Mouse (Mus musculus): ENCODE results near the gene Ddx46. TPM values are rescaled to one million over a fixed set of nuclear protein-coding genes. Genes with fewer than 3 reads are reported as not detected.
A peak's percentile ranks its signal among the peaks of the same experiment; 100 is the strongest.
"Not testable (repeated sequence)": the region's sequence is repeated elsewhere in the genome, so short reads cannot be mapped to it uniquely, and the experiment has no call there.

The Ddx46 gene
- polyA plus RNA-seq, 1 experiment from 2014 or later, result 25.6 TPM

- peaks cover 21% of the 10 kb centered on the region for H3K36me3 ChIP-seq (replicated peaks; ENCODE audit: control insufficient read depth, insufficient read depth)
- peak within 1 kb of the TSS; percentile 84 for H3K4me3 ChIP-seq (replicated peaks; ENCODE audit: low read length)
- ATAC-seq (ENCODE audit: low FRiP score), result peak; percentile 98
- peak within 1 kb of the TSS; percentile 97 for H3K27ac ChIP-seq
- H3K4me2 ChIP-seq (replicated peaks), result peak within 1 kb of the TSS; percentile 85
- no peaks in the 10 kb centered on the region for H3K9me3 ChIP-seq (ENCODE audit: control insufficient read depth, low read length)
- H3K9ac ChIP-seq, result peak within 1 kb of the TSS; percentile 84
- under 1% methylated on average over 59 of the region's 59 CpGs for WGBS
- H3K4me1 ChIP-seq (replicated peaks; ENCODE audit: control insufficient read depth, insufficient read depth, low read length), result peaks cover 22% of the 10 kb centered on the region
- H3K27me3 ChIP-seq (ENCODE audit: control insufficient read depth, insufficient read depth, low read length), result no peaks in the 10 kb centered on the region
- peak; percentile 94 for DNase-seq (ENCODE audit: low spot score)
Observed at GRCm38 (mm10) chr13:55622649-55623541, 11.9 kb upstream of the Ddx46 start, which contains the start of gene Caml. TSS of gene Caml (plus strand) at chr13:55623005.

- ATAC-seq (ENCODE audit: low FRiP score) (peak; percentile 61), DNase-seq (ENCODE audit: low spot score) (no peak)
- H3K36me3 ChIP-seq (replicated peaks; ENCODE audit: control insufficient read depth, insufficient read depth), result peaks cover 56% of the 10 kb centered on the region
Observed at GRCm38 (mm10) chr13:55635146-55635571, 332 bp downstream of the Ddx46 start.

GRCm38 (mm10) chr13:55636185-55636983 lies 1.6 kb downstream of the Ddx46 start:
- 91% methylated on average over 14 of the region's 14 CpGs for WGBS
- no peak overlapping the region for H3K9ac ChIP-seq
- no peaks in the 10 kb centered on the region for H3K9me3 ChIP-seq (ENCODE audit: control insufficient read depth, low read length)
- H3K27me3 ChIP-seq (ENCODE audit: control insufficient read depth, insufficient read depth, low read length), result no peaks in the 10 kb centered on the region
- peaks cover 55% of the 10 kb centered on the region for H3K36me3 ChIP-seq (replicated peaks; ENCODE audit: control insufficient read depth, insufficient read depth)
- peak overlapping the region; percentile 86; the same call in 1 of the 2 replicates for H3K4me2 ChIP-seq (replicated peaks)
- H3K4me1 ChIP-seq (replicated peaks; ENCODE audit: control insufficient read depth, insufficient read depth, low read length), result peaks cover 8% of the 10 kb centered on the region; the same call in 1 of the 2 replicates
- no peak for DNase-seq (ENCODE audit: low spot score)
- peak overlapping the region; percentile 91; the same call in 1 of the 2 replicates for H3K4me3 ChIP-seq (replicated peaks; ENCODE audit: low read length)
- no peak for ATAC-seq (ENCODE audit: low FRiP score)
- H3K27ac ChIP-seq, result no peak overlapping the region

More at GRCm38 (mm10) chr13:55635146-55635571, 332 bp downstream of the Ddx46 start:
- Histone ChIP-seq H3K27me3 (ENCODE audit: control insufficient read depth, insufficient read depth, low read length) (no peaks in the 10 kb centered on the region), H3K4me3 (replicated peaks; ENCODE audit: low read length) (peak overlapping the region; percentile 91), H3K9me3 (ENCODE audit: control insufficient read depth, low read length) (no peaks in the 10 kb centered on the region), H3K4me1 (replicated peaks; ENCODE audit: control insufficient read depth, insufficient read depth, low read length) (peaks cover 8% of the 10 kb centered on the region; the same call in 1 of the 2 replicates), H3K9ac (peak overlapping the region; percentile 94), H3K4me2 (replicated peaks) (peak overlapping the region; percentile 86), H3K27ac (peak overlapping the region; percentile 68; the same call in 1 of the 2 replicates)
- WGBS, result under 1% methylated on average over 30 of the region's 40 CpGs

GRCm38 (mm10) chr13:55640480-55640879 lies 5.7 kb downstream of the Ddx46 start:
- H3K4me1 ChIP-seq (replicated peaks; ENCODE audit: control insufficient read depth, insufficient read depth, low read length); ATAC-seq (ENCODE audit: low FRiP score); H3K27ac ChIP-seq; H3K27me3 ChIP-seq (ENCODE audit: control insufficient read depth, insufficient read depth, low read length); H3K9me3 ChIP-seq (ENCODE audit: control insufficient read depth, low read length); H3K4me3 ChIP-seq (replicated peaks; ENCODE audit: low read length); H3K4me2 ChIP-seq (replicated peaks); H3K9ac ChIP-seq: not testable (repeated sequence)
- peak; percentile 84 for DNase-seq (ENCODE audit: low spot score)
- H3K36me3 ChIP-seq (replicated peaks; ENCODE audit: control insufficient read depth, insufficient read depth), result peaks cover 52% of the 10 kb centered on the region
- WGBS, result 51% methylated on average over 8 of the region's 8 CpGs

GRCm38 (mm10) chr13:55644525-55644924 lies 9.7 kb downstream of the Ddx46 start:
- peaks cover 74% of the 10 kb centered on the region for H3K36me3 ChIP-seq (replicated peaks; ENCODE audit: control insufficient read depth, insufficient read depth)
- no peak overlapping the region for H3K9ac ChIP-seq
- ATAC-seq (ENCODE audit: low FRiP score), result no peak
- H3K4me2 ChIP-seq (replicated peaks), result no peak overlapping the region
- no peak overlapping the region for H3K27ac ChIP-seq
- 84% methylated on average over 2 of the region's 2 CpGs for whole genome bisulfite sequencing
- DNase-seq (ENCODE audit: low spot score), result peak; percentile 38
- no peaks in the 10 kb centered on the region for H3K27me3 ChIP-seq (ENCODE audit: control insufficient read depth, insufficient read depth, low read length)
- no peaks in the 10 kb centered on the region for H3K9me3 ChIP-seq (ENCODE audit: control insufficient read depth, low read length)
- H3K4me3 ChIP-seq (replicated peaks; ENCODE audit: low read length), result no peak overlapping the region
- no peaks in the 10 kb centered on the region for H3K4me1 ChIP-seq (replicated peaks; ENCODE audit: control insufficient read depth, insufficient read depth, low read length)

GRCm38 (mm10) chr13:55650098-55650497 lies 15.3 kb downstream of the Ddx46 start:
- Histone ChIP-seq H3K4me2 (replicated peaks) (no peak overlapping the region), H3K9me3 (ENCODE audit: control insufficient read depth, low read length) (no peaks in the 10 kb centered on the region), H3K36me3 (replicated peaks; ENCODE audit: control insufficient read depth, insufficient read depth) (peaks cover 99% of the 10 kb centered on the region), H3K27ac (no peak overlapping the region), H3K4me1 (replicated peaks; ENCODE audit: control insufficient read depth, insufficient read depth, low read length) (no peaks in the 10 kb centered on the region), H3K4me3 (replicated peaks; ENCODE audit: low read length) (no peak overlapping the region), H3K9ac (no peak overlapping the region), H3K27me3 (ENCODE audit: control insufficient read depth, insufficient read depth, low read length) (no peaks in the 10 kb centered on the region)
- DNase-seq (ENCODE audit: low spot score), result no peak
- WGBS, result 88% methylated on average over 12 of the region's 12 CpGs
- ATAC-seq (ENCODE audit: low FRiP score), result no peak

- WGBS, result 93% methylated on average over 6 of the region's 6 CpGs
Observed at GRCm38 (mm10) chr13:55650980-55651379, 16.2 kb downstream of the Ddx46 start.

GRCm38 (mm10) chr13:55668550-55668949 lies 33.7 kb downstream of the Ddx46 start:
- WGBS, result 77% methylated on average over 6 of the region's 6 CpGs
- DNase-seq (ENCODE audit: low spot score) (peak; percentile 44), ATAC-seq (ENCODE audit: low FRiP score) (no peak)
- H3K27ac ChIP-seq, result no peak overlapping the region
- no peaks in the 10 kb centered on the region for H3K9me3 ChIP-seq (ENCODE audit: control insufficient read depth, low read length)
- H3K4me3 ChIP-seq (replicated peaks; ENCODE audit: low read length), result no peak overlapping the region
- no peak overlapping the region for H3K9ac ChIP-seq
- H3K27me3 ChIP-seq (ENCODE audit: control insufficient read depth, insufficient read depth, low read length), result no peaks in the 10 kb centered on the region
- no peaks in the 10 kb centered on the region for H3K4me1 ChIP-seq (replicated peaks; ENCODE audit: control insufficient read depth, insufficient read depth, low read length)
- H3K36me3 ChIP-seq (replicated peaks; ENCODE audit: control insufficient read depth, insufficient read depth), result peaks cover 97% of the 10 kb centered on the region
- H3K4me2 ChIP-seq (replicated peaks), result no peak overlapping the region

More at GRCm38 (mm10) chr13:55650980-55651379, 16.2 kb downstream of the Ddx46 start:
- Histone ChIP-seq H3K27ac (no peak overlapping the region), H3K9ac (no peak overlapping the region), H3K36me3 (replicated peaks; ENCODE audit: control insufficient read depth, insufficient read depth) (peaks cover 99% of the 10 kb centered on the region), H3K4me1 (replicated peaks; ENCODE audit: control insufficient read depth, insufficient read depth, low read length) (no peaks in the 10 kb centered on the region), H3K4me3 (replicated peaks; ENCODE audit: low read length) (no peak overlapping the region), H3K27me3 (ENCODE audit: control insufficient read depth, insufficient read depth, low read length) (no peaks in the 10 kb centered on the region), H3K9me3 (ENCODE audit: control insufficient read depth, low read length) (no peaks in the 10 kb centered on the region), H3K4me2 (replicated peaks) (no peak overlapping the region)
- DNase-seq (ENCODE audit: low spot score), result no peak
- ATAC-seq (ENCODE audit: low FRiP score), result no peak

GRCm38 (mm10) chr13:55672711-55673110 lies 37.9 kb downstream of the Ddx46 start:
- Histone ChIP-seq H3K27ac (no peak overlapping the region), H3K27me3 (ENCODE audit: control insufficient read depth, insufficient read depth, low read length) (no peaks in the 10 kb centered on the region), H3K4me3 (replicated peaks; ENCODE audit: low read length) (no peak overlapping the region), H3K4me2 (replicated peaks) (no peak overlapping the region), H3K9me3 (ENCODE audit: control insufficient read depth, low read length) (no peaks in the 10 kb centered on the region), H3K4me1 (replicated peaks; ENCODE audit: control insufficient read depth, insufficient read depth, low read length) (no peaks in the 10 kb centered on the region), H3K36me3 (replicated peaks; ENCODE audit: control insufficient read depth, insufficient read depth) (peaks cover 95% of the 10 kb centered on the region), H3K9ac (no peak overlapping the region)
- 98% methylated on average over 6 of the region's 6 CpGs for WGBS
- DNase-seq (ENCODE audit: low spot score), result no peak
- ATAC-seq (ENCODE audit: low FRiP score), result no peak

Data from hindbrain, embryonic 14.5 days (tissue).